Mouse (Mus musculus) heart, postnatal 4 days (tissue): Measurements from ENCODE around the gene Lrrc45. TPM values are rescaled to one million over a fixed set of nuclear protein-coding genes. Genes with fewer than 3 reads are reported as not detected.

ENCODE experiments used
- total RNA-seq, 2 experiments: library from RNA; stranded (reverse); gene quantifications; 2 replicates each; pipeline ENCODE4 v1.2.3; 2021

Lrrc45 gene
- total RNA-seq, 2 experiments from 2014 or later = 11.0 to 11.3 TPM

Other genes with a start within 250 kb of the Lrrc45 start
- 10 to 100 TPM; 13.7 to 17.0 TPM for gene Arl16, start 246.3 kb upstream of the Lrrc45 start, total RNA-seq
- gene Mrpl12, start 229.3 kb upstream of the Lrrc45 start, total RNA-seq = 100 to 1,000 TPM; 229 to 250 TPM
- 10 to 100 TPM; 43.7 to 45.7 TPM for gene Slc25a10, start 222.1 kb upstream of the Lrrc45 start, total RNA-seq
- gene Gcgr, start 183.2 kb upstream of the Lrrc45 start, total RNA-seq = 1 to 10 TPM; 1.7 to 1.8 TPM
- 10 to 100 TPM; 76.5 to 82.6 TPM for gene Mcrip1, start 164.2 kb upstream of the Lrrc45 start, total RNA-seq
- gene Ppp1r27, start 162.8 kb upstream of the Lrrc45 start, total RNA-seq = under 1 TPM in 1 of 2 experiments, not detected in 1; 0.83 TPM
- gene P4hb, start 140.7 kb upstream of the Lrrc45 start, total RNA-seq = 100 to 1,000 TPM; 353 to 365 TPM
- gene Arhgdia, start 132.3 kb upstream of the Lrrc45 start, total RNA-seq = 100 to 1,000 TPM; 296 to 308 TPM
- 100 to 1,000 TPM; 134 TPM for gene Alyref, start 115.6 kb upstream of the Lrrc45 start, total RNA-seq
- 100 to 1,000 TPM; 117 to 118 TPM for gene Anapc11, start 115.5 kb upstream of the Lrrc45 start, total RNA-seq
- gene Npb, start 105.4 kb upstream of the Lrrc45 start, total RNA-seq = 1 to 10 TPM; 2.4 to 2.5 TPM
- 10 to 100 TPM; 56.8 to 58.1 TPM for gene Pcyt2, start 96.0 kb upstream of the Lrrc45 start, total RNA-seq
- gene Sirt7, start 88.7 kb upstream of the Lrrc45 start, total RNA-seq = 10 to 100 TPM; 10.2 to 11.7 TPM
- gene Mafg, start 80.3 kb upstream of the Lrrc45 start, total RNA-seq = 10 to 100 TPM; 23.4 to 25.8 TPM
- 1 to 10 TPM; 7.9 to 8.0 TPM for gene Pycr1, start 70.2 kb upstream of the Lrrc45 start, total RNA-seq
- gene Myadml2, start 65.8 kb upstream of the Lrrc45 start, total RNA-seq = 10 to 100 TPM; 26.3 to 28.1 TPM
- gene Notum, start 52.8 kb upstream of the Lrrc45 start, total RNA-seq = under 1 TPM; 0.16 to 0.26 TPM
- 10 to 100 TPM; 62.7 to 64.0 TPM for gene Aspscr1, start 41.0 kb upstream of the Lrrc45 start, total RNA-seq
- gene Cenpx, start 187 bp upstream of the Lrrc45 start, total RNA-seq = 10 to 100 TPM; 39.5 to 41.8 TPM
- gene Rac3, start 7.5 kb downstream of the Lrrc45 start, total RNA-seq = 1 to 10 TPM; 1.5 to 1.8 TPM
- 1 to 10 TPM; 3.6 to 4.5 TPM for gene Dcxr, start 13.4 kb downstream of the Lrrc45 start, total RNA-seq
- 1 to 10 TPM; 3.0 to 3.9 TPM for gene Cbr2, start 18.2 kb downstream of the Lrrc45 start, total RNA-seq
- 10 to 100 TPM; 37.1 to 47.2 TPM for gene Hmga1b, start 48.9 kb downstream of the Lrrc45 start, total RNA-seq
- 10 to 100 TPM; 13.2 to 13.3 TPM for gene Rfng, start 70.3 kb downstream of the Lrrc45 start, total RNA-seq
- 10 to 100 TPM; 73.0 to 78.0 TPM for gene Gps1, start 70.3 kb downstream of the Lrrc45 start, total RNA-seq
- gene Dus1l, start 82.5 kb downstream of the Lrrc45 start, total RNA-seq = 10 to 100 TPM; 34.0 to 37.5 TPM
- gene Fasn, start 110.6 kb downstream of the Lrrc45 start, total RNA-seq = 10 to 100 TPM; 59.3 to 63.9 TPM
- 1 to 10 TPM; 2.1 to 2.4 TPM for gene Ccdc57, start 218.9 kb downstream of the Lrrc45 start, total RNA-seq
- 10 to 100 TPM; 13.3 to 22.8 TPM for gene Slc16a3, start 234.6 kb downstream of the Lrrc45 start, total RNA-seq